Mouse (Mus musculus) C2C12 (cell line): ENCODE data around the gene Gtf2a2. TPM values are rescaled to one million over a fixed set of nuclear protein-coding genes. Genes with fewer than 3 reads are reported as not detected.

Experiments
- H3K27me3 ChIP-seq: one replicate; pipeline ENCODE4 v1.6.1; 2011; ENCODE audit not compliant: control insufficient read depth, insufficient read depth, insufficient read length
- H3K36me3 ChIP-seq: one replicate; pipeline ENCODE4 v1.6.1; 2011; ENCODE audit not compliant: control insufficient read depth, insufficient read depth
- H3K4me3 ChIP-seq: one replicate; pipeline ENCODE4 v1.5.1; 2011; ENCODE audit warnings: mild to moderate bottlenecking, control low read depth; ENCODE audit not compliant: poor library complexity, insufficient read depth, severe bottlenecking
- H3K79me2 ChIP-seq: one replicate; pipeline ENCODE4 v1.6.1; 2011; ENCODE audit not compliant: control insufficient read depth, insufficient read depth
- H3K79me3 ChIP-seq: one replicate; pipeline ENCODE4 v1.6.1; 2011; ENCODE audit warnings: low read depth, control low read depth
- H3ac ChIP-seq: one replicate; pipeline ENCODE3; 2011; ENCODE audit warnings: low read depth; ENCODE audit not compliant: control insufficient read depth, insufficient read length
- CEBPB ChIP-seq: IDR thresholded peaks from one replicate; pipeline ENCODE4 v1.6.1; 2011; ENCODE audit warnings: low read depth, mild to moderate bottlenecking, control low read depth, moderate library complexity
- CTCF ChIP-seq: IDR thresholded peaks from one replicate; pipeline ENCODE4 v1.5.1; 2011; ENCODE audit not compliant: control insufficient read depth, insufficient read depth, insufficient read length
- FOSL1 ChIP-seq: IDR thresholded peaks from one replicate; pipeline ENCODE4 v1.8.0; 2011; ENCODE audit warnings: mild to moderate bottlenecking, low read length; ENCODE audit not compliant: poor library complexity, insufficient read depth, severe bottlenecking
- MAX ChIP-seq: IDR thresholded peaks from one replicate; pipeline ENCODE4 v1.6.1; 2011; ENCODE audit warnings: mild to moderate bottlenecking, control low read depth
- MYOD1 ChIP-seq: IDR thresholded peaks from one replicate; pipeline ENCODE4 v1.6.1; 2011; ENCODE audit warnings: low read depth; ENCODE audit not compliant: control insufficient read depth, insufficient read length
- MYOG ChIP-seq: IDR thresholded peaks from one replicate; pipeline ENCODE4 v1.6.1; 2011; ENCODE audit not compliant: control insufficient read depth, insufficient read length; ENCODE audit errors: extremely low read depth
- USF1 ChIP-seq: IDR thresholded peaks from one replicate; pipeline ENCODE4 v1.6.1; 2011; ENCODE audit warnings: low read depth, mild to moderate bottlenecking, control low read depth, moderate library complexity
- polyA plus RNA-seq: library from polyadenylated mRNA; unstranded; fragments of >200 nt; fragmentation: generic; extraction: Trizol; gene quantifications from one replicate; pipeline ENCODE4 v1.2.1, GENCODE M21; 2012; ENCODE audit warnings: missing spikeins

Gene Gtf2a2
- polyA plus RNA-seq, 1 experiment, result 86.5 TPM

DNA sequence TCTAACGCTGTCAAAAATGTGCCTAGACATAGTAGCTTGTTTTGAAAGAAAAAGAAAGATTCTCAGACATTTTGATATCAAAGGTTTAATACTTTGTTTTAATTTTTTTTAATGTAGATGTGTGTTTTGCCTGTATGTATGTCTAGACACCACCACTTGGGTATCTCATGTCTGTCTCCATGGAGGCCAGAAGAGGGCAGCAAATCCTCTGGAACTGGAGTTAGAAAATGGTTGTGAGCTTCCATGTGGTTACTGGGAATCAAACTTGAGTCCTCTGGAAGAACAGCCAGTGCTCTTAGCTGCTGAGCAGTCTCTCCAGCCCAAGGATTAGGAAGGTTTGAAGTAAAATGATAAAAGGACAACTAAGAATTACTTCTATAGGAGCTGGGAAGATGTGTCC lies 13.0 kb upstream of the Gtf2a2 start:
- no peaks in the 10 kb centered on the region for H3K27me3 ChIP-seq
- TF ChIP-seq MAX, result no peak
- no peak for TF ChIP-seq CEBPB
- no peak for TF ChIP-seq MYOG
- TF ChIP-seq CTCF, result no peak
- TF ChIP-seq FOSL1, result no peak
- TF ChIP-seq USF1, result no peak
- no peak for TF ChIP-seq MYOD1
- H3K4me3 ChIP-seq, result no peak overlapping the region
- H3K79me3 ChIP-seq, result peaks cover 22% of the 10 kb centered on the region
- H3ac ChIP-seq, result no peak overlapping the region
- H3K79me2 ChIP-seq, result peaks cover 23% of the 10 kb centered on the region
- H3K36me3 ChIP-seq, result peaks cover 90% of the 10 kb centered on the region

DNA sequence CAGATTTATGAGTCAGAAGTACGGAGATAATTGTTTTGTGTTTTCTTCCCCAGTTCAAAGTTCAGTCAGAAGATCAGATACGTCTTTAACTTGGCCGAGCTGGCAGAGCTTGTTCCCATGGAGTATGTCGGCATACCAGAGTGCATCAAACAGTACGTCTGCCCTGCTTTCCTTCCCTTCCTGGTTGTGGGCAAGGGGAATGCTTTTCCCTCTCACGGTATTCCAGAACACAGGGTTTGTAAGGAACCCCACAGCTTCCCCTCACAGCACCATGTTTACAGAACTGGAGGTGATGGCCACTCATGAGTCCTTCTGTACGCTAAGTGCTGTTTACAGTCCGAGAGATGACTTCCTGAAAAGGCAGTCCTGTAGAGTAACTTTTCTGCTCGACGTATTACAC lies 8.8 kb upstream of the Gtf2a2 start:
- Histone ChIP-seq H3K4me3 (no peak overlapping the region), H3K79me2 (no peaks in the 10 kb centered on the region), H3K79me3 (peaks cover 7% of the 10 kb centered on the region), H3K36me3 (peaks cover 95% of the 10 kb centered on the region), H3ac (no peak overlapping the region), H3K27me3 (no peaks in the 10 kb centered on the region)
- no peak for TF ChIP-seq USF1
- TF ChIP-seq MYOD1, result no peak
- TF ChIP-seq CEBPB, result no peak
- TF ChIP-seq MAX, result no peak
- no peak for TF ChIP-seq MYOG
- no peak for TF ChIP-seq FOSL1
- no peak for TF ChIP-seq CTCF

GRCm38 (mm10) chr9:70006984-70007383 lies 5.4 kb upstream of the Gtf2a2 start:
- H3K36me3 ChIP-seq, result peaks cover 88% of the 10 kb centered on the region

DNA sequence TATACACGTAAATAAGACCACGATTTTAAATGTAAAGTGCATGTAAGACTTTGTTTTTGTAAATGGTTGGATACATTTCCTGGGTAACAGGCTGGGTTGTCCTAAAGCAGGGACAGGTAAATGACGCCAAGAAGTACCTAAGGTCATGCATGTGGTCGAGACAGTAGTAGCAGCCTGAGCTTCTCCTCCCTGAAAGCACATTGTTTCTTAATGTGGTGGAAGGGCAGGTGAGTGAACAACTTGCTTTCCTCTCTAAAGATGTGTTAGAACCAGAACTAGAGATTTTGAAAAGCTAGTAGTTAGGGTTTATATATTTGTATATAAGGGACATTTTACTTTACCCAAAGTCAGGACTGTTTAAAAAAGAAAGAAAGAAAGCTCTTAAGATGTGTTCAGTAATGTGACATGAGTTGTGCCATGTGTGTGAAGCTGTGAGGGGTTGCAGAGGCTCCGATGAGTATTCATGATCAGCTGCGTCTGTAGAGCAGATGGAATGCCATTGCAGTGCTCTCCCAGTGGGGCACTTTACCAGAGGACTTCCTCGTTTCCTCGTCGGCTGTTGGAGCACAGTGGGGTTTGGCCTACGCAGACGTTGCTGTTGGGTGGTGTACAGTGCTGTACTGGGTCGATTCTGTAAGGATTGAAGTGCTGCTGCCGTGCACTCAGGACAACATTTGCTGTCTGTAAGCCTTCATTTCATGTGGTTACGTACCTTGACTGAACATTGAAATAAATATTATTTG lies 4.7 kb upstream of the Gtf2a2 start:
- peaks cover 81% of the 10 kb centered on the region for H3K36me3 ChIP-seq
- no peak overlapping the region for H3ac ChIP-seq
- H3K79me2 ChIP-seq, result peaks cover 3% of the 10 kb centered on the region
- H3K27me3 ChIP-seq, result no peaks in the 10 kb centered on the region
- no peak for TF ChIP-seq CEBPB
- TF ChIP-seq MAX, result no peak
- TF ChIP-seq MYOG, result no peak
- no peak for TF ChIP-seq FOSL1
- TF ChIP-seq CTCF, result no peak
- TF ChIP-seq USF1, result no peak
- no peak for TF ChIP-seq MYOD1
- H3K79me3 ChIP-seq, result peaks cover under 1% of the 10 kb centered on the region
- no peak overlapping the region for H3K4me3 ChIP-seq

More at GRCm38 (mm10) chr9:70006984-70007383, 5.4 kb upstream of the Gtf2a2 start:
- Histone ChIP-seq H3K79me2 (no peaks in the 10 kb centered on the region), H3ac (no peak overlapping the region), H3K79me3 (no peaks in the 10 kb centered on the region), H3K4me3 (no peak overlapping the region), H3K27me3 (no peaks in the 10 kb centered on the region)
- TF ChIP-seq MYOD1 (no peak), MAX (no peak), CTCF (no peak), USF1 (no peak), FOSL1 (no peak), CEBPB (no peak), MYOG (no peak)

DNA sequence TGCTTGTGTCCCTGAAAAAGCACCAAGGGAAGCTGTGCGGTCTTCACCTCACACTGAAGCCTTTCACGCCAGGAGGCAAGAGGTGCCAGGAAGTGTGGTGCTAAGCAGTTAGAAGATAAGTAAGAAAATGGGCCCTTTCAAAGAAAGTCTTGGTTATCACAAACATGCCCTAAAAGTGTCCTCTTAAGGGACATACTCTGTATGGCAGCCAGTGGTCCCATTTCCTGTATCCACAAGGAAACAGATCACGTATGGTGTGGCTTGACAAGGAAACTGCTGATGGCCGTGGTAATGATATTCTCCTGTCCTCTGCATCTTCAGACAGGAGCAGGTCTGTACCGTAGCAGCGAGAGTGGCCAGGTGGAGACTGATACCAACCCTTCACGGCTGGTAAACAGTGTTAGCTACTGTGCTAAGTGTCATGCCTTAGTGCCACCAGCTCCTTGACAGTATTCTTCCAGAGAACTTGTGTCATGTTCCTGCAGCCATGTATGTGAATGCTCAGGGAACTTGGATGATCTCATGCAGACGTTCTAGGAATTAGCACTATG lies 2.5 kb upstream of the Gtf2a2 start:
- H3K79me2 ChIP-seq, result peaks cover 24% of the 10 kb centered on the region
- H3ac ChIP-seq, result no peak overlapping the region
- H3K4me3 ChIP-seq, result no peak overlapping the region
- H3K36me3 ChIP-seq, result peaks cover 60% of the 10 kb centered on the region
- TF ChIP-seq CEBPB (no peak), MAX (no peak), FOSL1 (no peak), CTCF (no peak), MYOD1 (no peak)
- H3K27me3 ChIP-seq, result no peaks in the 10 kb centered on the region
- H3K79me3 ChIP-seq, result peaks cover 22% of the 10 kb centered on the region

- Histone ChIP-seq H3K79me2 (peaks cover 35% of the 10 kb centered on the region), H3K36me3 (peaks cover 49% of the 10 kb centered on the region)
Measured at GRCm38 (mm10) chr9:70010781-70011473, 1.4 kb upstream of the Gtf2a2 start.

More at GRCm38 (mm10) chr9:70010781-70011473, 1.4 kb upstream of the Gtf2a2 start:
- no peak overlapping the region for H3K4me3 ChIP-seq
- H3ac ChIP-seq, result no peak overlapping the region
- TF ChIP-seq MYOD1, result no peak
- no peak for TF ChIP-seq MAX
- TF ChIP-seq USF1, result no peak
- TF ChIP-seq MYOG, result no peak
- no peak for TF ChIP-seq CTCF
- TF ChIP-seq CEBPB, result no peak
- TF ChIP-seq FOSL1, result no peak
- no peaks in the 10 kb centered on the region for H3K27me3 ChIP-seq
- H3K79me3 ChIP-seq, result peaks cover 31% of the 10 kb centered on the region
